Mouse (Mus musculus): ENCODE measurements around the gene Dlgap4. TPM values are rescaled to one million over a fixed set of nuclear protein-coding genes. Genes with fewer than 3 reads are reported as not detected.

Gene Dlgap4
- polyA plus RNA-seq, 1 experiment from 2014 or later = 98.3 TPM

GRCm38 (mm10) chr2:156811556-156811955 is 198.1 kb downstream of the Dlgap4 start:
- no peak overlapping the region for H3K27ac ChIP-seq
- H3K27me3 ChIP-seq = no peaks in the 10 kb centered on the region
- H3K4me2 ChIP-seq = no peak overlapping the region
- no peak overlapping the region for H3K9ac ChIP-seq
- no peak for ATAC-seq (ENCODE audit: insufficient number of reproducible peaks, insufficient read depth, low FRiP score, low TSS enrichment, low read depth)
- H3K4me1 ChIP-seq = peaks cover 19% of the 10 kb centered on the region
- WGBS = 68% methylated on average over 5 of the region's 5 CpGs
- H3K4me3 ChIP-seq = no peak overlapping the region
- H3K36me3 ChIP-seq = no peaks in the 10 kb centered on the region
- H3K9me3 ChIP-seq = no peaks in the 10 kb centered on the region

Other genes with a start within 250 kb of the Dlgap4 start
- gene Epb41l1, start 192.8 kb upstream of the Dlgap4 start, polyA plus RNA-seq (2015; fragmentation: Nextera tagmentation; extraction: Ambion mirVana) = 4.4 and 4.5 TPM in 2 replicates
- gene Aar2, start 66.1 kb upstream of the Dlgap4 start, polyA plus RNA-seq (2015; fragmentation: Nextera tagmentation; extraction: Ambion mirVana) = 35.3 and 38.9 TPM in 2 replicates
- 197 TPM in 2 replicates for gene Myl9, start 161.7 kb downstream of the Dlgap4 start, polyA plus RNA-seq (2015; fragmentation: Nextera tagmentation; extraction: Ambion mirVana)
- gene Tgif2, start 226.3 kb downstream of the Dlgap4 start, polyA plus RNA-seq (2015; fragmentation: Nextera tagmentation; extraction: Ambion mirVana) = 69.6 and 72.6 TPM in 2 replicates
- 13.5 and 14.6 TPM in 2 replicates for gene 4930518I15Rik, start 244.2 kb downstream of the Dlgap4 start, polyA plus RNA-seq (2015; fragmentation: Nextera tagmentation; extraction: Ambion mirVana)
- gene Rab5if, start 249.4 kb downstream of the Dlgap4 start, polyA plus RNA-seq (2015; fragmentation: Nextera tagmentation; extraction: Ambion mirVana) = 158 and 164 TPM in 2 replicates